9 mouse cellular contexts compared by ENCODE assay signal in the genomic region with DNA sequence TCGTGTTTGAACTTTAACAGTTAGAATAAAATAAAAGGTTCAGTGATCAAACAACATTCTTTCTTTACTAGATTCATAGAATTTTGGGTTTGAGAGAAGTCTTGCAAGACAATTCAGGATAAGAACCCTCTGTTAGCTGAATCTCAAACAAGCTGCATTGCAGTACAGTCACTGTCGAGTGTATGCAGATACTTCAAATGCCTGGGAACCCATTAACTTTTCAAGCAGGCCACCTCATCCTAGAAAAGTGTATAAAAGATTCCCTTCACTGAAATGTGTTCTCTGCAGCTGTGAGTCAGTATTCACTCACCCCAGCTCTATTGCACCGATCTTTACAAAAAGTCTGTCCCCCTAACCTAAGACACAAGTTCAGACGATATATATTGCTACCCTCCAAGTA. TPM values are rescaled to one million over a fixed set of nuclear protein-coding genes. Genes with fewer than 3 reads are reported as not detected.
A peak's percentile ranks its signal among the peaks of the same experiment; 100 is the strongest.
DNase-seq lines count a peak whose midpoint lies in the region; ATAC-seq and TF ChIP-seq lines count a peak whose summit lies in the region.
"Had no signal": no experiment of that assay in that cellular context is flagged by ENCODE, and none has a peak within 500 bp of the region (broad histone marks: within the 10 kb centered on the region; RNA-seq: fewer than 3 reads in every experiment).

No protein-coding gene starts in this region.

- H3K9ac ChIP-seq in forebrain, embryonic 15.5 days (replicated peaks): peak overlapping the region; percentile 66; the same call in 1 of the 2 replicates
- H3K9ac ChIP-seq in liver, embryonic 16.5 days (ENCODE audit: low read depth, low read length): peak overlapping the region; percentile 63

- WGBS in forebrain, embryonic 15.5 days: 67% methylated on average over 4 of the region's 4 CpGs
- 60% methylated on average over 4 of the region's 4 CpGs for WGBS in liver, embryonic 16.5 days (ENCODE audit: insufficient replicate concordance)

- H3K4me3 ChIP-seq in gastrocnemius, adult 2 months: peak overlapping the region; percentile 96
- peak overlapping the region; percentile 65 for H3K4me3 ChIP-seq in forebrain, embryonic 15.5 days
- H3K4me3 ChIP-seq in liver, embryonic 16.5 days (ENCODE audit: low read depth, low read length): peak overlapping the region; percentile 95

- no peak overlapping the region for H3K27ac ChIP-seq in gastrocnemius, adult 2 months
- no peak overlapping the region for H3K27ac ChIP-seq in forebrain, embryonic 15.5 days (replicated peaks)
- H3K27ac ChIP-seq in liver, embryonic 16.5 days (ENCODE audit: low read length): no peak overlapping the region

- no peak for DNase-seq in gastrocnemius, adult 2 months
- DNase-seq in gastrocnemius, postnatal 4 days (ENCODE audit: low spot score in 2 of 2): no peak
- DNase-seq in 416B (ENCODE audit: low read depth): peak; percentile 19
- DNase-seq in left cerebral cortex, postnatal 36 days (ENCODE audit: low spot score in 2 of 2): no peak
- DNase-seq in ovary, postnatal 14 days (ENCODE audit: low spot score): no peak
- DNase-seq in adrenal gland, postnatal 4 days (ENCODE audit: low spot score in 2 of 2): no peak
- DNase-seq: thymus, postnatal 36 days had no signal

- H3K9me3 ChIP-seq in forebrain, embryonic 15.5 days: no peaks in the 10 kb centered on the region
- H3K9me3 ChIP-seq in liver, embryonic 16.5 days (replicated peaks; ENCODE audit: control insufficient read depth, low read length): no peaks in the 10 kb centered on the region

- ATAC-seq in forebrain, embryonic 15.5 days (replicated peaks): no peak
- ATAC-seq in liver, embryonic 16.5 days (ENCODE audit: low read depth): no peak

- H3K4me2 ChIP-seq in forebrain, embryonic 15.5 days (replicated peaks): peak overlapping the region; percentile 78
- peak overlapping the region; percentile 79 for H3K4me2 ChIP-seq in liver, embryonic 16.5 days (ENCODE audit: low read depth, low read length)

- H3K4me1 ChIP-seq in forebrain, embryonic 15.5 days: peaks cover 27% of the 10 kb centered on the region
- peaks cover 7% of the 10 kb centered on the region for H3K4me1 ChIP-seq in liver, embryonic 16.5 days (ENCODE audit: control insufficient read depth, low read depth, low read length)

- no peaks in the 10 kb centered on the region for H3K27me3 ChIP-seq in forebrain, embryonic 15.5 days
- H3K27me3 ChIP-seq in liver, embryonic 16.5 days (ENCODE audit: control insufficient read depth, insufficient read depth, low read depth, low read length): no peaks in the 10 kb centered on the region

- intact Hi-C loops in gastrocnemius, adult 2 months (cut with DNase I): loop anchor here (5.0 to 10.0 kb wide), 2 partner anchors 114 to 279 kb away; a partner anchor contains a TSS
- intact Hi-C loops in left cerebral cortex, postnatal 36 days (cut with DNase I): loop anchor here (10.0 kb wide), 1 partner anchor 449 kb away; a partner anchor contains a TSS

- H3K36me3 ChIP-seq in forebrain, embryonic 15.5 days: peaks cover 18% of the 10 kb centered on the region
- no peaks in the 10 kb centered on the region for H3K36me3 ChIP-seq in liver, embryonic 16.5 days (ENCODE audit: control insufficient read depth, insufficient read depth)

- TF ChIP-seq CTCF in gastrocnemius, adult 2 months (IDR thresholded peaks at IDR 0.05): no peak

RNA-seq across cellular contexts. Expression of a gene that starts 1.2 kb away (rescaled TPM):
- 1 to 10 TPM; 7.8 to 8.2 TPM for total RNA-seq in gastrocnemius, adult 2 months (2021)
- 10 to 100 TPM; 21.9 to 27.0 TPM for total RNA-seq in gastrocnemius, postnatal 4 days (2021)
- polyA plus RNA-seq in forebrain, embryonic 15.5 days (2015; fragmentation: Nextera tagmentation; extraction: Ambion mirVana): 89.8 and 98.0 TPM in 2 replicates
- 8.8 and 9.8 TPM in 2 replicates for polyA plus RNA-seq in liver, embryonic 16.5 days (2015; fragmentation: Nextera tagmentation; extraction: Ambion mirVana)
- total RNA-seq in left cerebral cortex, postnatal 36 days (2021): 100 to 1,000 TPM; 118 to 126 TPM
- total RNA-seq in adrenal gland, postnatal 4 days (2021): 10 to 100 TPM; 57.3 to 61.1 TPM
